Mouse (Mus musculus) monocyte, adult 5-6 weeks (primary cell): ENCODE data around the gene Timm9. TPM values are rescaled to one million over a fixed set of nuclear protein-coding genes. Genes with fewer than 3 reads are reported as not detected.

Source experiments
- ATAC-seq: fragments of 153-309, 156-312 bp; replicated peaks from 2 replicates; pipeline ENCODE4 v1.8.0; 2017; ENCODE audit warnings: mild to moderate bottlenecking; ENCODE audit not compliant: low TSS enrichment, insufficient number of reproducible peaks, severe bottlenecking, poor library complexity, low FRiP score
- total RNA-seq: library from RNA; stranded (forward); fragments of 200-1000, 200-491, 200-594 nt; gene quantifications from 3 replicates; pipeline ENCODE4 v1.2.3, GENCODE M21; 2017

Timm9 gene
- total RNA-seq: 8.5 to 17.6 TPM (median 9.9 TPM) in 3 replicates

DNA sequence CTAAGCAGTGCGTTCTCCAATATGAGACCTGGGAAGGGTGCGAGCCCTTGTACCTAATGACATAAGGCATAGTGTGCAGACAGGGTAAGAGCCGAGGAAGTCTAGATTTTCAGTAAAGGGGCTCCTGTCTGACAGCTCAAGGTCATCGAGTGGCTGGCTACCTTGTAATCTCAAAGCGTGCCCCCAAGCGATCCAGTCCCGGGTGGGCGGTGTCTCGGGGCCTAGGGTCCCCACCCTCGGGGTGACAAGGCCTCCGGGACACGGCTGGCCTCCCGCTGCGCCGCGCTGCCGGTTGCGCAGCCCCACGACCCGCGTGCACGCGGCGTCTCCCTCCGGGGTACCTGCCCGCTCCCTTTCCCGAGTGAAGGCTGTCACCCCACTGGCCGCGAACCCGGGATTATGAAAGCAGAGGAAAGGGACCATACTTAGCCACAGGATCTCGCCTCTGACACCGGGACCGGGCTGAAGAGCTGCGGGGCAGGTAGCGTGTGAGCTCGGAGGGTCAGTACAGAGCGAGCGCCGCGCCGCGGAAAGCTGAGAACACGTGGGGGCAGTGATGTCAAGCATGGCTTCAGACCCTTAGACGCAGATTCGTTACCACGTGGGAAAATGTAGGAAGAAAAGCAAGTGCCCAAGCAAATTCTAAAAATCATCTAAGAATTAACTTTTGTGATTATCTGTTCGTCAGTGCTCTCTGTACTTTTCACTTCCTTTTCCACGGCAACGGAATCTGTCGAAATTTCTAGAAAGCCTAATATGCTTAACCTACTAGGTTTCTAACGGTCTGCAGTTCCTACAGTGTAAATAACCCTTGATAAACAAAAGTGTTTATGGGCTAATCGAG is at the start of gene Timm9, which contains the start of gene 2700049A03Rik:
Timm9 (minus strand) TSS at position 555 of the 844 bp plus-strand sequence.
2700049A03Rik (plus strand) TSS at position 719 of the 844 bp plus-strand sequence.
- peak; percentile 75 for ATAC-seq

DNA sequence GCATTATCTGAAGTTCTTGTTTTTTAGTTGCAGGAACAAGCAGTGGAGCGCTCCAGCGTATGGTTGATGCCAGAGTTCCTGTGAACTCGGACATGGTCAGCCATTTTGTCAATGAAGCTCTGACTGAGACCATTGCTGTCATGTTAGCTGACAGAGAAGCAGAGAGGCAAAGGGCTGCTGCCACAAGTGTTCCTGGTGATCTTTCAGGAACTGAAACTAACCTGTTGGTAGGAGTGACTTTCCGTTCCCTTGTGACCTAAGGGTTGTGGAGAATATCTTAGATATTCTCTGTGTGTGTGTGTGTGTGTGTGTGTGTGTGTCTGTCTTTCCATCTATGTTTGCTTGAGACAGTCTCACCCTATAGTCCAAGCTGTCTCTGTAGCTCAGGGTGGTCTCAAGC is 47.9 kb upstream of the Timm9 start:
- peak; percentile 59 for ATAC-seq

DNA sequence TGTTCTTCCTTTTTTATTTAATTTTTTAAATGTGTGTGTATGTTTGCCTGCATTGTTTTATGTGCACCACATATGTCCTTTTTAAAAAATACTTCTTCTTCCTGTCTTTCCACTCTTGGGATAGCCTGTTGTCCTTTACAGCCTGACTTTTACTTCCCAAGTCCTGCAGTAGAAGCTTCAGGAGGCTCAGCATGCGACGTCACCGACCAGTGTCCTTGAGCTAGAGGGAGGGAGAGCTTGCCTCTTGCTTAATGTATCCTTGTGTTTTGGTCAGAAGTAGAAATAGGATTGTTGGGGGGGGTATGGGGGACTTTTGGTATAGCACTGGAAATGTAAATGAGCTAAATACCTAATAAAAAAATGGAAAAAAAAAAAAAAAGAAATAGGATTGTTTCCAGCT is 47.3 kb upstream of the Timm9 start:
- ATAC-seq: no peak

DNA sequence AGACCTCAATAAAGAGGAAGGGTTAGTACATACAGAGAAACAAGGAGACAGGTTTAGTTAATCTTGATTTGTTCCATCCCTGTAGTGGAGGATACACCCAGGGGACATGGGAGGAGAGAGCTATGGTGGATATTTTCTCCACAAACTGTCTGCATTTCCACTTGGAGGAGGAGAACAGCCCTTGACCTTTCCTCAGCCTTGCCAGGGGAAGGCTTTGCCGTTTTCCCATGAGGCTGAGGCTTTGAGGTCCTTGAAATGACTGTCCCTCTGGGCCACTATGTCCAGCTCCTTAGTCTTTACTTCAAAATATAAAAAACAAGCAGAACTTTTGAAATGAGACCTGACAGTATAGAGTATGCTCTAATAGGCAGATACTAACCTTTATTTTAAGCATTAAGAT is 33.4 kb upstream of the Timm9 start:
- ATAC-seq: no peak

DNA sequence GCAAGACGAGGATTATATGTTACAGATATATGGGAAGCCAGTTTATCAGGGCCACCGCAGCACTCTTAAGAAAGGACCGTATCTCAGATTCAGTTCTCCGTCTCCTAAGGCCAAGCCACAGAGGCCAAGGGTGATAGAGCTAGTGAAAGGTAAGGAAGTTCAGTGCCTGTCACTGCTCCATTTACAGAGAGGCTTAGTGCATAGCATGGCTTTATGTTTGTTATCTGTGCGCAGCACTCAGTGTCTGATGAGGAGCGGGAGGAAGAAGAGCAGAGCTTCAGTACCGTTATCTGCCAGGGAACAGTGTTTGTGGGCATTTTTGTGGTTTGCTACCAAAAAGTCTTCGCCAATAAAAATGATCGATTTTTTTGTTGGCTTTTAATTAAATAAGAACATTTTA is 27.9 kb upstream of the Timm9 start:
- ATAC-seq: no peak

DNA sequence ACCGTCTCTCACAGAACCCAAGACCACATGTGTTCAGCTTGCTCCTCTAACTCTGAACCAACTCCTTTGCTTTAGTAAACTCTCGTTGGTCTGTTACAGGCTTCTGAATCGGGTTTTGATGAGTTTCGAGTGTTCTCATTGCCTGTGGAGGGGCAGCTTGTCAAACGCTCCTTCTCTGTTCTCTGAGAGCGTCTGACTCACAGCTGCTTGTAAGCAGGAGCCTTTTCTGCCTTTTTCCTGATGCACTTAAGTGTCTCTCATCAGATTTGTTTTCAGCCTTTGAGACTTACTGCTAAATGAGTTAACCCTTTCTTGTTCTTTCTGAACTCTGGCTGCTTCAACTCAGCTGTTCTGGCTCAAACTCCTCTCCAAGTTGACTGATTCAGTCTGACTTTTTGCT is 21.5 kb upstream of the Timm9 start:
- ATAC-seq: no peak

DNA sequence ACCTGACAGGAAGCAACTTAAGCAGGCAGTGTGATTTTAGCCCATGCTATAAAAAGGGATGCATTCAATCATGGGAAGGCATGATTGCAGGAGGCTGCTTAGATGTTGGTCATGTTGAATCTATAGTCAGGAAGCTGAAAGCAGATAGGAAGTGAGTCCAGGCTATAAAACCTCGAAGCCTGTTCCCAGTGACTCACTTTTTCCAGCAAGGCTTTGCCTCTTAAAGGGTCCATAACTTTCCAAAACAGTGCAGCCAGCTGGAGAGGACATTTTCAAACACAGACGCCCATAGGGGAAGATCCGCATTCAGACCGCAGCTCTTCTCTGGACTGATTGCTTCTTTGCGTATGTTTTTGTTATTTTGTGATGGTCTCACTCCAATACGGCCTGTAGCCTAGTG is 18.5 kb upstream of the Timm9 start:
- no peak for ATAC-seq

DNA sequence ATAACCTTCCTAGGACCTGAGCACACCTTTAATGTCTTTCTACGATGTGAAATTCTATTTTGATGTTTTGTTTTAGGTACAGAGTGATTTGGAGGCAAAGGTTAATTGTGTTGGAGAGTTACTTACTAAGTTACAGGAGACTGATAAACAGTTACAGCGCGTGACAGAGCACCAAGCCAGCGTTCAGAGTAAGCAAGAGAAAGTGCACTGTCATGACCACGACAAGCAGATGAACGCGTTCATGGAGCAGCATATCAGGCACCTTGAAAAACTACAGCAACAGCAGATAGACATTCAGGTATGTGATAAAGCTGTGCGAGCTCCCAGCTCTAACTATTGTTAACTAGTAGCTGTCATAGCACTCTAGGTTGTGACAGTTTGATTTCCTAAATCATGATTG is 13.7 kb upstream of the Timm9 start:
- ATAC-seq: no peak

DNA sequence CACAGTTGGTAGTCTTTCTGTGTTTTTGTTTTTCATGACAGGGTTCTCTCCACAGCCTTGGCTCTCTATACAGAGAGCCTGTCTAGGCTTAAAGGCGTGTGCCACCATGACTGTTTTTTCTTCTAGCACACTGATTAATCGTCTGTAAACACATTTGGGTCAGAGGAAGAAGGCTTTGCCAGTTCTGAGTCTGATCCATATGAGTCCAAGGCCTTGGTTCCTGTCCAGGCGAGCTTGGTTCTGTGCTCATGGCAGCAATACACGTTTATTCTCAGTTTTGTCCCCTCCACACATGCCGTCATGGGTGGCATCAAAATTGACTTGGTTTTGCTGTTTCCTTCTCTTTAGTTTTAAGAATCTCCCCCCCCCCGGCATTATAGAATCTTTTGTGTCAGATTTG is 13.0 kb upstream of the Timm9 start:
- no peak for ATAC-seq

DNA sequence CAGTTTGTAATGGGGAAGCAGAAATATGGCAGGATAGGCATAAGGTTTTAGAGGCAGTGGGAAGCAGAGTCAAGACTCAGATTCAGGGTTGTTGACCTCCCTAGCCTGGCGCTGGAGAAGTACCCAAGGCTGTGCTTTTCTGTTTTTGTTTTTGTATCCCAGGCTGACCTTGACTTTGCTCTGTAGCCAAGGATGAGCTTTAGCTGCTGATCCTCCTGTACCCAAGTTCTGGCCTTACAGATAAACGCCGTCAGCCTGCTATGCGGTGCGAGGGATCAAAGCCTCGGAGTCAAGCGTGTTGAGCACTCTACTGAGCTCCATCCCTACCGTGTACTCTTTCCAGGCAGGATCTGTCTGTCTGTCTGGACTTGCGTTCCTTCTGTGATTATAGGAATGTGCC is 12.3 kb upstream of the Timm9 start:
- ATAC-seq: no peak

DNA sequence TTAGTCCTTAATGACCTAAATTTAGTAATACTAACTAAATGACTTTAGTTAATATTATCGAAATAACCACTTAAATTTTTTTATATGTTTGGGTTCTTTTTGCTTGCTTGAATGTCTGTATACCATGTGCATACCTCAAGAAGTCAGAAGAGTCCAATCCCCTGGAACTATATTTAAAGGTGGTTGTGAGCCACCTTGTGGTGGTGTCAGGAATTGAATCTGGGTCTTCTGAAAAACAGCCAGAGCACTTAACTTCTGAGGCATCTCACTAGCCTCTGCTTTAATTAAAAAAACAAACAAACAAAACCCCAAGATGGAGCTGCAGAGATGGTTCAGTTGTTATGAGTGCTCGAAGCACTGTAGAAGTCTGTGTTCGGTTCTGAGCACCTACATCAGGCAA is 11.2 kb upstream of the Timm9 start:
- ATAC-seq: no peak

DNA sequence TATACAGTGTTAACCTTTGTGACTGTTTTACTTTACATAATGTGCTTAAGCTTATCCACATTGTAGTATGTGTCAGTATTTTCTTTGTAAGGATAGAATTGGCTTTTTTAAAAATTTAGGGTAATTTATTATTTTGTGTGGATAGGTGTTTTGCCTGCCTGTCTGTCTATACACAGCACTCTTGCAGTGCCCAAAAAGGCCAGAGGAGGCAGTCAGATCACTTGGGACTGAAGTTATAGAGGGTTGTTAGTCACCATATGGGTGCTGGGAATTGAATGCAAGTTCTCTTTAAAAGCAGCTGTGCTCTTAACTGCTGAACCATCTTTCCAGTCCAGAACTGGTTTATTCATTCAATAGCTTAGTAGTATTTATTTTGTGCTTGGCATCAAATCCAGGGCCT is 4.7 kb upstream of the Timm9 start:
- no peak for ATAC-seq

DNA sequence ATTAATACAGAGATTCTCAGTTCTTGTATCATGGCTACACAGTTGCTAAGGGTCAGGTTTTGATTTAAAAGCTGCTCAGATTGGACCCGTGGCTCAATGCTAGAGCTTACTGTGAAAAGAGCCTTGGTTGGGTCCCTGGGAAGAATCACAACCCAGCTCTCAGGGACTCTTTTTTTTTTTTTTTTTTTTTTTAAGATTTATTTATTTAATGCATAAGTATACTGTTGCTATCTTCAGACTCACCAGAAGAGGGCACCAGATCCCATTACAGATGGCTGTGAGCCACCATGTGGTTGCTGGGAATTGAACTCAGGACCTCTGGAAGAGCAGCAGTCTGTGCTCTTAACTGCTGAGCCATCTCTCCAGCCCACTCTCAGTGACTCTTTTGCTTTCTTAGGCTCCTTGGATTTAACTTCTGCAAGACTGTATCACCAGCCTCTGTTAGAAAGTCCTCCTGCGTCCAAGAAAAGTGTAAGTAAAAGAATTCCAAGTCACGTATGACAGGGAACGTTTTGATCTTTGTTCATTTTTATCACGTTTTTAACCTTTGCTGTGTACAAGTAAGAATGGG is 2.9 kb upstream of the Timm9 start:
- ATAC-seq: no peak

DNA sequence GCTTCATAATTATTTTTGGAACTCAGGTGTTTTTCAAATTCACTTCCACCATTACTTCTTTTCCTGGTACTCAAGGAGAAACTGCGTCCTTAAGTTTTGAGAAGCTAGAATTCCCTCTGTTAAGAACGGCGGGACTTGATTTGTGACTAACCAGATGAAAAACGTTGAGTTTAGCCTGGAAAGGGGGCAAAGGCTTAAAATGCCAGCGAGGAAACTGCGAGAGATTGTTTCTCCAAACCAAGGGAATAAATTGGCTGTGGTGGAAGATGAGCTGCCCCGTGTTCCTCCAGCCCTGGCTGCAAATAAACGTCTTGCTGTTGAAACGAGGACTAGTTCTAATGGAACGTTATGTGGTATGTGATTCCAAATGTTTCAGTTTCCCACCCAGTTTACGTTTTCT is 1.2 kb upstream of the Timm9 start:
- ATAC-seq: no peak

DNA sequence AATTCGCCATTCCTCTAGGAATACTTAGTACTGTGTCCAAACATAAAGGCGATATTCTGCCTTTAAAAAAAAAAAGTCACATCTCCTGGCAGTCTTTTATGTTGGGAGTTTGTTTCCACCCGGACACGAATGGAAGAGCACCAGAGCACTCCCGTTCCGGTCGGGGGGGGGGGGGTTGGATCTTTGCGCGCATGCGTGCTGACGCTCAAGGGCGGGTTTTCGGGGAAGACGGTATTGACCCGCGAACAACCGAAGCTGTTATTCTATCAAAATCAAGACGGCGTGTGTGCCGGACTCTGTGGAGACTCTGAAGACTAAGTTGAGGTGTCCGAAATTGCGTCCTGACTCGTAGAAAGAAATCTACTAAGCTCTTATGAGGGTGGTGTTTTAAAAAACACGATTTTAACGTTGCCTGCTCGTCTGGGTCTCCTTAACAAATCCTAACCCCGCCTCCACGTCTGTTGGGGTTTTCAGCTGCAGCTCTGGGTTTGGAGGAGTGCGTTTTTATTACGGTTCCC is 549 bp upstream of the Timm9 start:
- ATAC-seq: peak; percentile 63

DNA sequence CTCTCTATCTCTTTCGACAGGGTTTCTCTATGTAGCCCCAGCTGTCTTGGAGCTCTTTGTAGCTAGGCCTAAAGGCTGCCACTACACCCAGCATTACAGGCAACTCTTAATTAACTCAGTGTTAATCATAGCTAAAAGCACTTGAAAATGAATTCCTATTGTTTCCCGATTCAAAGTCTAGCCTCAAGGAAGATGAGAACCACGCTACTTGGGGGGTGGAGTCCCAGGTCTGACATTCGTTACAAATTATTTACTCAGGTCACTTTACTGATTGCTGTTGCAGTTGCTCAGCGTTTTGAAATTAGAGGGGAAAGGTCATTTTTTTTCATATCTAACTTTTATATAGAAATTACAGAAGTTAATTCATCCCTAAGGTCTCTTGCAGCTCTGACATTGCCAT is 903 bp downstream of the Timm9 start:
- no peak for ATAC-seq

DNA sequence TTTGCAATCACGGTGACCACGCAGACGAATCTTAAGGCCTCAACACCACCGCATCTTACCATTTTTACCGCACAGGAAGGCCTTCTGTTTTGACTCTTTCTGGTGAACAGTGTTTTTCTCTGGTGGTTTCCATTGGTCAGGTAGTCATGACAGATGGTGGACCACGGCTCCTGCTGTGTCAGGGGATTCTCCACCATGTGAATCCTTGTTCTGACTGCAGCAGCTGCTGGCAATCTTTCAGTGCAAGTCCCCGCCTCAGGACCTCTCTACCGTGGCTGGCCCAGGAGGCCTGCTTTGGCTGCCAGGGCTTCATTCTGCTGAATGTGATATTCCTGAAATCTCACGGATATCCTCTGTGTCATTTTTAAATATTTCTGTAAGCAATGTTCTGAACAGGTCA is 13.2 kb downstream of the Timm9 start:
- no peak for ATAC-seq

DNA sequence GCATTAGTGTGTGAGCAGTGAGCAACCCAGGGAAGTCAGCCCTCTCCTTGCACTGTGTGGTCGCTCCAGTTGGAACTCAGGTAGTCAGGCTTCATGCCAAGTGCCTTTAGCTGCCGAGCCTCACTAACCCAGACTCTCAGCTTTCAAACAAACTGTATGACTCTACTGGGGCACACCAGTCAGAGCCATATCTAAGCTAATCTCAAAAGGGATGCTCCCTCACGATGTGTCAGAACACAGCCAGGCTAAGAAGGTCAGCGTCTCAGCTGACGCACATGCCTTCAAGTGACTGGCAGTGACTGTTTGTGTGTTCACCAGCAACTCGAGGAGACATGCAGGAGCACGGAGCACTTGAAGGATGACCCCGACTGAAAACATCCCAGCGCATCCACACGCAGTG is 13.8 kb downstream of the Timm9 start:
- no peak for ATAC-seq

DNA sequence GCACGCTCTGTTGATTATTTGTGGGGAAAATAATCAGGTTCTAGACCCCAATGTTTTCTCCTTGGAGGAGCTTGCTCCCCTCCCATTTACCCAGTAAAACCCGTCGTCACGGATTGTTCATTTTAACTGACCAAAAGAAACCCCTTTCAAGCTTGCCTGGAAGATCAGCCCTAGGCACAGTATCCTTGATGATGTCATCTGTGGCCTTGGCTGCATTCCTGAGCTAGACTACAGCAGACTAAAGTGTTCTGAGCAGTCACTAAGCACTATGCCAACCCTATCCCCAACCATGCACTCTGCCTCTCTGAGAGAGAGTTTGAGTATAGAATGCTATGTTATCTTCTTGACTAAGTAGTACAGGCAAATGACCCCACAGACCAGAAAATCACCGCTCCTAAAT is 20.1 kb downstream of the Timm9 start:
- no peak for ATAC-seq

DNA sequence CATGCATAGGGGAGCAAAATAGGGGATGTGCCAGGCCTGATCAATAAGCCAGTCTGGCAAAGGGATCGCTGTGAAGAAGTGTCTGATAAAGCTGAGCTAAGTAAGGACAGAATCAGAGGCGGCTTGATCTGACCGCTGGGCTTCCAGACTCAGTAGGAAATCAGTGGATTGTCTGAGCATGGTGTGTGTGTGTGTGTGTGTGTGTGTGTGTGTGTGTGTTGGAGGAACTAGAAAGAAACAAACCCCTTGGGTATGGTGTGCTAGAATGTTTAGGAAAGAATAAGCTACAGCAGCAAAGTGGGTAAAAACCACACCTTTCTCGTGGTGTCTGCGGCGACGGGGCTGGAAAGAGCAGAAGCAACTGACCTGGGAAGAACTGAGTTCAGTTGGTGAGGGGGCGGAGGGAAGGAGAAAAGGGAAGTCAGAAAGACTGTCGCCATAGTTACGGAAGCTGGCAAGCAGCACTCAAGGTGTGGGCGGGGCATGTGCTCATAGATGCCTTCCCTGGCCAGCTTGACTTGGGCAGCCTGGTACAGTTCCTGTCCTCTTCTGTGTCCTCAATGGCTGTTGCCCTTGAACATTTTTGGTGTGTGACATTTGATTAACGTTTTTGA is 22.7 kb downstream of the Timm9 start:
- ATAC-seq: peak; percentile 96
